ENCODE assay signal across 19 mouse cellular contexts in genomic region chr10:41467325-41467724, GRCm38 (mm10). TPM values are rescaled to one million over a fixed set of nuclear protein-coding genes. Genes with fewer than 3 reads are reported as not detected.
"Had no signal": no experiment of that assay in that cellular context is flagged by ENCODE, and none has a peak within 500 bp of the region (broad histone marks: within the 10 kb centered on the region; RNA-seq: fewer than 3 reads in every experiment).

No protein-coding gene starts in this region.

- H3K27me3 ChIP-seq: limb, embryonic 12.5 days; limb, embryonic 15.5 days; midbrain, embryonic 13.5 days had no signal

- ATAC-seq: liver, postnatal 0 days; lung, postnatal 0 days; midbrain, embryonic 13.5 days had no signal

- H3K4me2 ChIP-seq: limb, embryonic 12.5 days; limb, embryonic 15.5 days; liver, embryonic 11.5 days; lung, embryonic 14.5 days; midbrain, embryonic 13.5 days had no signal

- H3K9me3 ChIP-seq: limb, embryonic 12.5 days; limb, embryonic 15.5 days; midbrain, embryonic 13.5 days had no signal

- H3K27ac ChIP-seq: limb, embryonic 12.5 days; limb, embryonic 15.5 days; liver, embryonic 14.5 days; macrophage; midbrain, embryonic 13.5 days; stomach, postnatal 0 days had no signal

- DNase-seq: kidney, adult 8-10 months; kidney, postnatal 14 days; kidney, postnatal 4 days; left cerebral cortex, postnatal 4 days; liver, postnatal 0 days; lung, embryonic 14.5 days; right cerebral cortex, adult 18-20 months; right cerebral cortex, postnatal 14 days; right cerebral cortex, postnatal 4 days; thymus, postnatal 25 days had no signal

- H3K9ac ChIP-seq: limb, embryonic 12.5 days; limb, embryonic 15.5 days; liver, embryonic 14.5 days; liver, postnatal 0 days; lung, embryonic 14.5 days; midbrain, embryonic 13.5 days had no signal

- H3K4me1 ChIP-seq: limb, embryonic 12.5 days; limb, embryonic 15.5 days; midbrain, embryonic 13.5 days had no signal

- H3K4me3 ChIP-seq: limb, embryonic 12.5 days; limb, embryonic 15.5 days; midbrain, embryonic 13.5 days had no signal

RNA-seq across cellular contexts. Expression of gene Ppil6, which starts 22.9 kb away (rescaled TPM):
- total RNA-seq: neutrophil, adult 5-6 weeks had no signal
- polyA plus RNA-seq: liver, embryonic 14.5 days; macrophage had no signal
